Mouse (Mus musculus): ENCODE measurements around the gene Acer1. TPM values are rescaled to one million over a fixed set of nuclear protein-coding genes. Genes with fewer than 3 reads are reported as not detected.

Acer1 gene
- total RNA-seq, 2 experiments from 2014 or later, result not detected

Other genes starting within 250 kb of the Acer1 start
- not detected in 2 replicates for gene Nrtn, start 224.6 kb downstream of the Acer1 start, total RNA-seq (2015)
- gene Nrtn, start 224.6 kb downstream of the Acer1 start, total RNA-seq (2017), result not detected in 2 replicates
- 11.2 and 11.7 TPM in 2 replicates for gene Dus3l, start 217.4 kb downstream of the Acer1 start, total RNA-seq (2015)
- gene Dus3l, start 217.4 kb downstream of the Acer1 start, total RNA-seq (2017), result 19.2 and 20.4 TPM in 2 replicates
- 2.0 and 3.2 TPM in 2 replicates for gene Prr22, start 211.9 kb downstream of the Acer1 start, total RNA-seq (2015)
- gene Prr22, start 211.9 kb downstream of the Acer1 start, total RNA-seq (2017), result 0.92 and 1.6 TPM in 2 replicates
- 6.4 and 8.8 TPM in 2 replicates for gene Rfx2, start 151.1 kb downstream of the Acer1 start, total RNA-seq (2015)
- 4.8 and 5.0 TPM in 2 replicates for gene Rfx2, start 151.1 kb downstream of the Acer1 start, total RNA-seq (2017)
- gene Acsbg2, start 107.7 kb downstream of the Acer1 start, total RNA-seq (2015), result not detected in 2 replicates
- gene Acsbg2, start 107.7 kb downstream of the Acer1 start, total RNA-seq (2017), result not detected in 2 replicates
- gene 1700061G19Rik, start 106.6 kb downstream of the Acer1 start, total RNA-seq (2015), result 0.07 TPM in 1 of 2 replicates, not detected in the other
- not detected in 2 replicates for gene 1700061G19Rik, start 106.6 kb downstream of the Acer1 start, total RNA-seq (2017)
- 15.5 and 18.2 TPM in 2 replicates for gene Mllt1, start 46.7 kb downstream of the Acer1 start, total RNA-seq (2015)
- 18.2 and 20.7 TPM in 2 replicates for gene Mllt1, start 46.7 kb downstream of the Acer1 start, total RNA-seq (2017)
- gene Clpp, start 8.2 kb upstream of the Acer1 start, total RNA-seq (2015), result 61.2 and 75.2 TPM in 2 replicates
- 80.5 and 84.9 TPM in 2 replicates for gene Clpp, start 8.2 kb upstream of the Acer1 start, total RNA-seq (2017)
- gene Alkbh7, start 15.2 kb upstream of the Acer1 start, total RNA-seq (2015), result 15.1 and 16.6 TPM in 2 replicates
- 15.0 and 19.8 TPM in 2 replicates for gene Alkbh7, start 15.2 kb upstream of the Acer1 start, total RNA-seq (2017)
- gene Pspn, start 17.9 kb upstream of the Acer1 start, total RNA-seq (2015), result not detected in 2 replicates
- not detected in 2 replicates for gene Pspn, start 17.9 kb upstream of the Acer1 start, total RNA-seq (2017)
- gene Gtf2f1, start 29.2 kb upstream of the Acer1 start, total RNA-seq (2015), result 52.8 and 61.1 TPM in 2 replicates
- 120 and 142 TPM in 2 replicates for gene Gtf2f1, start 29.2 kb upstream of the Acer1 start, total RNA-seq (2017)
- gene Gm17949, start 29.3 kb upstream of the Acer1 start, total RNA-seq (2015), result not detected in 2 replicates
- gene Gm17949, start 29.3 kb upstream of the Acer1 start, total RNA-seq (2017), result not detected in 2 replicates
- 99.5 and 107 TPM in 2 replicates for gene Khsrp, start 49.4 kb upstream of the Acer1 start, total RNA-seq (2015)
- 68.5 and 89.2 TPM in 2 replicates for gene Khsrp, start 49.4 kb upstream of the Acer1 start, total RNA-seq (2017)
- not detected in 2 replicates for gene Slc25a41, start 59.5 kb upstream of the Acer1 start, total RNA-seq (2015)
- not detected in 2 replicates for gene Slc25a41, start 59.5 kb upstream of the Acer1 start, total RNA-seq (2017)
- gene Crb3, start 77.0 kb upstream of the Acer1 start, total RNA-seq (2015), result not detected in 2 replicates
- not detected in 2 replicates for gene Crb3, start 77.0 kb upstream of the Acer1 start, total RNA-seq (2017)
- gene Slc25a23, start 77.7 kb upstream of the Acer1 start, total RNA-seq (2015), result 10.9 and 13.4 TPM in 2 replicates
- 1.6 and 2.0 TPM in 2 replicates for gene Slc25a23, start 77.7 kb upstream of the Acer1 start, total RNA-seq (2017)
- gene Dennd1c, start 96.4 kb upstream of the Acer1 start, total RNA-seq (2015), result 7.6 and 11.5 TPM in 2 replicates
- gene Dennd1c, start 96.4 kb upstream of the Acer1 start, total RNA-seq (2017), result 3.5 and 8.8 TPM in 2 replicates
- gene Tubb4a, start 105.7 kb upstream of the Acer1 start, total RNA-seq (2015), result not detected in 2 replicates
- gene Tubb4a, start 105.7 kb upstream of the Acer1 start, total RNA-seq (2017), result 0.12 TPM in 1 of 2 replicates, not detected in the other
- 1.2 and 2.2 TPM in 2 replicates for gene Tnfsf9, start 123.2 kb upstream of the Acer1 start, total RNA-seq (2015)
- gene Tnfsf9, start 123.2 kb upstream of the Acer1 start, total RNA-seq (2017), result 0.27 and 0.29 TPM in 2 replicates
- not detected in 2 replicates for gene Cd70, start 167.7 kb upstream of the Acer1 start, total RNA-seq (2015)
- not detected in 2 replicates for gene Cd70, start 167.7 kb upstream of the Acer1 start, total RNA-seq (2017)
- 2.1 and 3.5 TPM in 2 replicates for gene Tnfsf14, start 212.1 kb upstream of the Acer1 start, total RNA-seq (2015)
- 6.2 and 6.8 TPM in 2 replicates for gene Tnfsf14, start 212.1 kb upstream of the Acer1 start, total RNA-seq (2017)
- 164 and 202 TPM in 2 replicates for gene C3, start 246.0 kb upstream of the Acer1 start, total RNA-seq (2015)
- gene C3, start 246.0 kb upstream of the Acer1 start, total RNA-seq (2017), result 211 and 263 TPM in 2 replicates

Data from megakaryocyte progenitor cell, adult 5-6 weeks (primary cell).